Comparison of ENCODE assay signal across 12 mouse cellular contexts in the genomic region with DNA sequence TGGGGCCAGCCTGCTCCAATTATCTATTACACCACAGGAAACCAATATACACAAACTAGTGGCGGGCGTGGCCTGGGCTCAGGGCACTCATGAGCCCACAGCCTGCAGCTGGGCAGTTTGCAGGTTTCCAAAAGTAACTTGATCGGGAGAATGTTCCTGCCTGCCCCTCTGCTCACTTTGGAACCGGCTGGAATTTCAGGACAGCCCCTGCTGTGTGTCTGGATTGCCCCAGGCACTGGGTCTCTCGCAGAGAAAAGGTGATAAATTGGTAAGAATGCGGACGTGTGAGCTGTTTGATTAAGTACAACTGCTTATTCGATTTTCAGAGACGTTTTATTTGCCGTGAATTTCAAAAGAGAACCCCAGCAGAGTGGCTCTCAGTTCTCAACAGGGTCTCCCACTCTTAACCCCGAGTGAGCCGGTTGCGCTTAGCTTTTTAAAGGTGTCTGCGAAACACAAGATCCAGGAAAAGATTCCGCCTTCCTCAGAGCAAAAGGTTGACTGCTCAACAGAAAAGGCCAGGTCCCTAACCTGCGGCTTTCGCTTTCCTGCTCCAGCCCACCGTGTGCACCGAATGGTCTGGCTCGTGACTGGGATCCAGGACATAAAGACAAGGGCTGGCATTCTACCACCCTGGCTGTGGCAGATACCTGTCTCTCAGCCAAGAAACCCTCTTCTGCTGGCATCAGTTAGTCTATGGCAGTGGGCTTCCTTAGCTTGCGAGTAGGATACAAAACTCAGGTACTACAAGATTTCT. TPM values are rescaled to one million over a fixed set of nuclear protein-coding genes. Genes with fewer than 3 reads are reported as not detected.
DNase-seq lines count a peak whose midpoint lies in the region; ATAC-seq and TF ChIP-seq lines count a peak whose summit lies in the region.
"Had no signal": no experiment of that assay in that cellular context is flagged by ENCODE, and none has a peak within 500 bp of the region (broad histone marks: within the 10 kb centered on the region; RNA-seq: fewer than 3 reads in every experiment).

No protein-coding gene starts in this region.

- ATAC-seq in hindbrain, embryonic 11.5 days (ENCODE audit: low FRiP score): no peak
- ATAC-seq in hindbrain, embryonic 14.5 days (ENCODE audit: low FRiP score): no peak

- peaks cover 6% of the 10 kb centered on the region; the same call in 1 of the 2 replicates for H3K4me1 ChIP-seq in hindbrain, embryonic 11.5 days (replicated peaks; ENCODE audit: control insufficient read depth, insufficient read depth, low read length)
- H3K4me1 ChIP-seq in hindbrain, embryonic 14.5 days (replicated peaks; ENCODE audit: control insufficient read depth, insufficient read depth, low read length): no peaks in the 10 kb centered on the region
- H3K4me1 ChIP-seq in E14TG2a.4 (replicated peaks; ENCODE audit: low read depth, low read length): peaks cover 33% of the 10 kb centered on the region

- no peak overlapping the region for H3K9ac ChIP-seq in hindbrain, embryonic 11.5 days (ENCODE audit: low read depth, low read length)
- H3K9ac ChIP-seq in hindbrain, embryonic 14.5 days: no peak overlapping the region

- no peak overlapping the region for H3K4me3 ChIP-seq in hindbrain, embryonic 11.5 days (ENCODE audit: low read depth, low read length)
- H3K4me3 ChIP-seq in hindbrain, embryonic 14.5 days (replicated peaks; ENCODE audit: low read length): no peak overlapping the region
- peak overlapping the region; percentile 8; the same call in 1 of the 2 replicates for H3K4me3 ChIP-seq in E14TG2a.4 (replicated peaks; ENCODE audit: low read length)

- H3K27ac ChIP-seq in hindbrain, embryonic 11.5 days (ENCODE audit: low read depth, low read length): no peak overlapping the region
- H3K27ac ChIP-seq in hindbrain, embryonic 14.5 days: no peak overlapping the region

- no peaks in the 10 kb centered on the region for H3K36me3 ChIP-seq in hindbrain, embryonic 11.5 days (ENCODE audit: control insufficient read depth, insufficient read depth, low read length)
- no peaks in the 10 kb centered on the region for H3K36me3 ChIP-seq in hindbrain, embryonic 14.5 days (replicated peaks; ENCODE audit: control insufficient read depth, insufficient read depth)
- no peaks in the 10 kb centered on the region for H3K36me3 ChIP-seq in E14TG2a.4 (ENCODE audit: insufficient read depth, low read length)

- H3K9me3 ChIP-seq in hindbrain, embryonic 11.5 days (ENCODE audit: control insufficient read depth, low read length): no peaks in the 10 kb centered on the region
- no peaks in the 10 kb centered on the region for H3K9me3 ChIP-seq in hindbrain, embryonic 14.5 days (ENCODE audit: control insufficient read depth, low read length)
- no peaks in the 10 kb centered on the region for H3K9me3 ChIP-seq in E14TG2a.4 (ENCODE audit: low read length)

- no peak overlapping the region for H3K4me2 ChIP-seq in hindbrain, embryonic 11.5 days (replicated peaks; ENCODE audit: low read depth, low read length)
- H3K4me2 ChIP-seq in hindbrain, embryonic 14.5 days (replicated peaks): no peak overlapping the region

- H3K27me3 ChIP-seq in hindbrain, embryonic 11.5 days (ENCODE audit: control insufficient read depth, insufficient read depth, low read length): peaks cover 20% of the 10 kb centered on the region
- H3K27me3 ChIP-seq in hindbrain, embryonic 14.5 days (ENCODE audit: control insufficient read depth, insufficient read depth, low read length): peaks cover 19% of the 10 kb centered on the region
- peaks cover 60% of the 10 kb centered on the region for H3K27me3 ChIP-seq in E14TG2a.4 (ENCODE audit: insufficient read depth, low read length)

- DNase-seq in hindbrain, embryonic 11.5 days (ENCODE audit: low spot score): peak; percentile 36
- no peak for DNase-seq in hindbrain, embryonic 14.5 days (ENCODE audit: low spot score)
- peak; percentile 54 for DNase-seq in R1 (ENCODE audit: low read depth, low spot score)
- peak; percentile 66 for DNase-seq in hindlimb bud, embryonic 11.5 days (ENCODE audit: extremely low spot score, low read depth, low spot score)
- no peak for DNase-seq in adrenal gland, postnatal 10 days
- DNase-seq in gastrocnemius, adult 8-10 months (ENCODE audit: low spot score in 2 of 2): no peak
- DNase-seq: kidney, adult 11 months had no signal

- WGBS in hindbrain, embryonic 11.5 days: 18% methylated on average over 21 of the region's 21 CpGs
- 24% methylated on average over 21 of the region's 21 CpGs for WGBS in hindbrain, embryonic 14.5 days

- TF ChIP-seq CTCF in E14TG2a.4 (conservative IDR thresholded peaks at IDR 0.05; ENCODE audit: low read length): no peak

RNA-seq across cellular contexts. Expression of a gene that starts 2.7 kb away (rescaled TPM):
- not detected in 2 replicates for polyA plus RNA-seq in hindbrain, embryonic 11.5 days (2014; fragmentation: Nextera tagmentation; extraction: Ambion mirVana)
- polyA plus RNA-seq in hindbrain, embryonic 14.5 days (2014; fragmentation: Nextera tagmentation; extraction: Ambion mirVana): not detected in 2 replicates
- not detected for total RNA-seq in adrenal gland, postnatal 10 days (2021)
- total RNA-seq in gastrocnemius, adult 8-10 months (2022): not detected
- total RNA-seq: adrenal gland, postnatal 4 days; gastrocnemius, adult 18-20 months; left cerebral cortex, adult 8-10 months; megakaryocyte-erythroid progenitor cell, adult 5-6 weeks had no signal

RNA-seq across cellular contexts. Expression of a gene that starts 18.8 kb away (rescaled TPM):
- polyA plus RNA-seq in hindbrain, embryonic 11.5 days (2014; fragmentation: Nextera tagmentation; extraction: Ambion mirVana): 2.3 and 2.8 TPM in 2 replicates
- 8.3 and 8.5 TPM in 2 replicates for polyA plus RNA-seq in hindbrain, embryonic 14.5 days (2014; fragmentation: Nextera tagmentation; extraction: Ambion mirVana)
- not detected for total RNA-seq in adrenal gland, postnatal 10 days (2021)
- total RNA-seq in gastrocnemius, adult 8-10 months (2022): not detected
- total RNA-seq: adrenal gland, postnatal 4 days; gastrocnemius, adult 18-20 months had no signal

Comparison
In these comparisons a context has a peak if more than half of its experiments do, and no peak if none do; other contexts are left out.
1. DNase-seq: peak in hindbrain, embryonic 11.5 days (single experiment), R1 (single experiment) and hindlimb bud, embryonic 11.5 days (single experiment); none in hindbrain, embryonic 14.5 days (single experiment), adrenal gland, postnatal 10 days (single experiment) and gastrocnemius, adult 8-10 months (0 of 2).